Mouse (Mus musculus) stomach, postnatal 0 days (tissue): ENCODE results near the gene Rrp36.

ENCODE experiments used
- CTCF ChIP-seq: IDR thresholded peaks from 2 replicates; pipeline ENCODE4 v1.5.1; 2016; ENCODE audit warnings: antibody characterized with exemption, low read depth, mild to moderate bottlenecking, moderate library complexity
- EP300 ChIP-seq: optimal IDR thresholded peaks from 2 replicates; pipeline ENCODE3; 2016; ENCODE audit warnings: antibody characterized with exemption

- TF ChIP-seq EP300 (no peak), CTCF (no peak)
Observed at GRCm38 (mm10) chr17:46647279-46647678, 26.9 kb downstream of the Rrp36 start.
